Mouse (Mus musculus): ENCODE data around the gene Fstl3.

DNA sequence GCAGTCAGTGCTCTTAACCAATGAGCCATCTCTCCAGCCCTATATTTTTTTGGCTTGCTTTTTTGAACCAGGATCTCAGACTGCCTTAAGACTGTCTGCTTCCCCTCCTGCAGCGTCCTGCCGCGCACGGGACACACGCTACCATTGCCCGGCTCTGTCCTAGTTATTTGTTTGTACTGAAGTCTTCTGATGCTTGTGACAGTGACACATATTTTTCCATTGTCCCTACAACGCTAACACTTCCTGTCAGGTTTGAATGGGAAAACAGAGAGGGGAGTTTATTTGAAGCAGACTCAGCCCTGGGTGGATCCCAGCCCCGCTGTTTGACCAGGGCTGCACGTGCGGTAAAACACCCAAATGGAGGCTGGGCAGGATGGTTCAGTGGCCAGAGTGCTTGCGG lies 31.7 kb downstream of the Fstl3 start:
- TF ChIP-seq CTCF (IDR thresholded peaks at IDR 0.05; ENCODE audit: low read depth): no peak
- no peak for TF ChIP-seq EP300 (IDR thresholded peaks at IDR 0.05; ENCODE audit: low read depth)

Measured in liver, postnatal 0 days (tissue).